Mouse (Mus musculus) midbrain, embryonic 15.5 days (tissue): Measurements from ENCODE around the gene Dusp19. TPM values are rescaled to one million over a fixed set of nuclear protein-coding genes. Genes with fewer than 3 reads are reported as not detected.

Experiments
- ATAC-seq: fragments of 200-750 bp; cut with Nextera tagmentation; replicated peaks from 2 replicates; pipeline ENCODE4 v1.8.0; 2017; ENCODE audit warnings: moderate TSS enrichment
- H3K27ac ChIP-seq: fragments of 300-500 bp; sonication (generic); 2 replicates; pipeline ENCODE4 v1.5.1; 2015; ENCODE audit warnings: mild to moderate bottlenecking, inconsistent platforms
- H3K27me3 ChIP-seq: fragments of 300-500 bp; sonication (generic); replicated peaks from 2 replicates; pipeline ENCODE4 v1.6.1; 2015; ENCODE audit warnings: inconsistent platforms
- H3K36me3 ChIP-seq: fragments of 300-500 bp; sonication (generic); replicated peaks from 2 replicates; pipeline ENCODE4 v1.6.1; 2015; ENCODE audit warnings: inconsistent platforms
- H3K4me1 ChIP-seq: fragments of 300-500 bp; sonication (generic); 2 replicates; pipeline ENCODE4 v1.6.1; 2015; ENCODE audit warnings: inconsistent platforms
- H3K4me2 ChIP-seq: fragments of 300-500 bp; sonication (generic); 2 replicates; pipeline ENCODE4 v1.6.1; 2015; ENCODE audit warnings: inconsistent platforms, mild to moderate bottlenecking, moderate library complexity
- H3K4me3 ChIP-seq: fragments of 300-500 bp; sonication (generic); 2 replicates; pipeline ENCODE4 v1.5.1; 2015; ENCODE audit warnings: mild to moderate bottlenecking, inconsistent platforms
- H3K9ac ChIP-seq: fragments of 300-500 bp; sonication (generic); 2 replicates; pipeline ENCODE4 v1.6.1; 2015; ENCODE audit warnings: mild to moderate bottlenecking, inconsistent platforms
- H3K9me3 ChIP-seq: fragments of 300-500 bp; sonication (generic); 2 replicates; pipeline ENCODE4 v1.6.1; 2016; ENCODE audit warnings: inconsistent platforms
- WGBS: fragments of 180-500 bp; shearing (Covaris S2); methylation state at CpG from one replicate; pipeline ENCODE4 v1.1.7; 2015; ENCODE audit warnings: mixed read lengths; 5-methylcytosine and 5-hydroxymethylcytosine counted together
- microRNA counts: library from miRNA; unstranded; fragments of <30 nt; microRNA quantifications from one replicate; lab custom pipeline; 2016
- microRNA-seq: library from miRNA; unstranded; fragments of <30 nt; microRNA quantifications from one replicate; pipeline ENCODE4, GENCODE M21; 2016
- polyA plus RNA-seq: library from polyadenylated mRNA; unstranded; fragments of >200 nt; fragmentation: Nextera tagmentation; extraction: Ambion mirVana; gene quantifications from 2 replicates; pipeline ENCODE4 v1.2.1, GENCODE M21; 2015

The Dusp19 gene
- polyA plus RNA-seq, 1 experiment from 2014 or later = 18.0 TPM

- ATAC-seq = no peak
- no peak overlapping the region for H3K27ac ChIP-seq
- no peaks in the 10 kb centered on the region for H3K9me3 ChIP-seq
- no peak overlapping the region for H3K4me2 ChIP-seq
- no peak overlapping the region for H3K4me3 ChIP-seq
- H3K27me3 ChIP-seq = no peaks in the 10 kb centered on the region
- H3K4me1 ChIP-seq = no peaks in the 10 kb centered on the region
- H3K36me3 ChIP-seq = 0 out of 2 replicates have a peak, but pooled peaks cover 8% of the 10 kb centered on the region
- H3K9ac ChIP-seq = no peak overlapping the region
These were observed 44.6 kb downstream of the Dusp19 start for GRCm38 (mm10) chr2:80661414-80661813.

- Histone ChIP-seq H3K9me3 (no peaks in the 10 kb centered on the region), H3K4me3 (no peak overlapping the region), H3K27me3 (no peaks in the 10 kb centered on the region), H3K4me1 (no peaks in the 10 kb centered on the region), H3K9ac (no peak overlapping the region), H3K36me3 (0 out of 2 replicates have a peak, but pooled peaks cover 6% of the 10 kb centered on the region), H3K27ac (no peak overlapping the region), H3K4me2 (no peak overlapping the region)
- WGBS = 96% methylated on average over 2 of the region's 2 CpGs
- no peak for ATAC-seq
These were observed 45.8 kb downstream of the Dusp19 start for GRCm38 (mm10) chr2:80662682-80663081.

GRCm38 (mm10) chr2:80667396-80667964, 50.6 kb downstream of the Dusp19 start:
- no peaks in the 10 kb centered on the region for H3K4me1 ChIP-seq
- 68% methylated on average over 5 of the region's 5 CpGs for WGBS
- no peaks in the 10 kb centered on the region for H3K9me3 ChIP-seq
- H3K36me3 ChIP-seq = no peaks in the 10 kb centered on the region
- H3K27ac ChIP-seq = no peak overlapping the region
- H3K4me2 ChIP-seq = no peak overlapping the region
- H3K27me3 ChIP-seq = no peaks in the 10 kb centered on the region
- H3K4me3 ChIP-seq = no peak overlapping the region
- no peak overlapping the region for H3K9ac ChIP-seq
- ATAC-seq = 0 out of 2 replicates have a peak, but pooled peaks have one; percentile 56

- 77% methylated on average over 11 of the region's 11 CpGs for WGBS
- ATAC-seq = no peak
These were observed 53.2 kb downstream of the Dusp19 start for GRCm38 (mm10) chr2:80669868-80670666.

GRCm38 (mm10) chr2:80678803-80679202, 62.0 kb downstream of the Dusp19 start:
- no peak overlapping the region for H3K9ac ChIP-seq
- no peaks in the 10 kb centered on the region for H3K9me3 ChIP-seq
- H3K4me2 ChIP-seq = no peak overlapping the region
- H3K4me3 ChIP-seq = no peak overlapping the region
- no peaks in the 10 kb centered on the region for H3K27me3 ChIP-seq
- no peak for ATAC-seq
- H3K36me3 ChIP-seq = no peaks in the 10 kb centered on the region
- 94% methylated on average over 8 of the region's 8 CpGs for WGBS
- no peaks in the 10 kb centered on the region for H3K4me1 ChIP-seq
- H3K27ac ChIP-seq = no peak overlapping the region

More at GRCm38 (mm10) chr2:80669868-80670666, 53.2 kb downstream of the Dusp19 start:
- Histone ChIP-seq H3K36me3 (no peaks in the 10 kb centered on the region), H3K4me1 (no peaks in the 10 kb centered on the region), H3K4me3 (no peak overlapping the region), H3K9me3 (no peaks in the 10 kb centered on the region), H3K27me3 (no peaks in the 10 kb centered on the region), H3K4me2 (no peak overlapping the region), H3K9ac (no peak overlapping the region), H3K27ac (no peak overlapping the region)

MicroRNAs encoded within 50 kb of the gene (microRNA counts, 519-probe panel; counts per million panel counts)
- microRNA mmu-miR-684 (lab: Ali Mortazavi, UCI) = 2,586 counts per million, percentile 53 among the panel's probes with 10 or more counts

Small RNA genes lying within 50 kb of the gene (microRNA-seq; reads per million reads assigned to microRNA genes)
- not detected for gene Mir684-1

Other genes starting within 250 kb of the Dusp19 start
- 2.5 and 2.6 TPM in 2 replicates for gene Frzb, start 169.4 kb upstream of the Dusp19 start, polyA plus RNA-seq
- 97.0 and 97.2 TPM in 2 replicates for gene Nckap1, start 35.7 kb upstream of the Dusp19 start, polyA plus RNA-seq
- 57.4 and 58.4 TPM in 2 replicates for gene Nup35, start 191 bp downstream of the Dusp19 start, polyA plus RNA-seq